Comparison of ENCODE assay signal across 8 mouse cellular contexts in genomic region chr6:136792884-136793758, GRCm38 (mm10). TPM values are rescaled to one million over a fixed set of nuclear protein-coding genes. Genes with fewer than 3 reads are reported as not detected.
DNase-seq lines count a peak whose midpoint lies in the region; ATAC-seq lines count a peak whose summit lies in the region.

No protein-coding gene starts in this region.

- H3K4me1 ChIP-seq in heart, embryonic 15.5 days (replicated peaks): peaks cover 7% of the 10 kb centered on the region
- peaks cover 9% of the 10 kb centered on the region for H3K4me1 ChIP-seq in hindbrain, embryonic 16.5 days (ENCODE audit: control insufficient read depth, insufficient read depth, low read depth, low read length)
- H3K4me1 ChIP-seq in midbrain, embryonic 14.5 days (ENCODE audit: control insufficient read depth, insufficient read depth, low read length): peaks cover 9% of the 10 kb centered on the region; the same call in 1 of the 2 replicates

- peak overlapping the region; percentile 39 for H3K9ac ChIP-seq in heart, embryonic 15.5 days
- no peak overlapping the region for H3K9ac ChIP-seq in hindbrain, embryonic 16.5 days (ENCODE audit: low read depth, low read length)
- no peak overlapping the region for H3K9ac ChIP-seq in midbrain, embryonic 14.5 days (replicated peaks; ENCODE audit: low read length)

- no peak overlapping the region for H3K27ac ChIP-seq in heart, embryonic 15.5 days
- no peak overlapping the region for H3K27ac ChIP-seq in hindbrain, embryonic 16.5 days (ENCODE audit: low read depth, low read length)
- H3K27ac ChIP-seq in midbrain, embryonic 14.5 days (replicated peaks; ENCODE audit: low read depth, low read length): no peak overlapping the region

- WGBS in heart, embryonic 15.5 days: 26% methylated on average over 16 of the region's 16 CpGs
- 32% methylated on average over 16 of the region's 16 CpGs for WGBS in hindbrain, embryonic 16.5 days
- WGBS in midbrain, embryonic 14.5 days: 32% methylated on average over 16 of the region's 16 CpGs

- ATAC-seq in heart, embryonic 15.5 days (replicated peaks; ENCODE audit: insufficient number of reproducible peaks, insufficient read depth, low FRiP score, low read depth): no peak
- no peak for ATAC-seq in hindbrain, embryonic 16.5 days
- ATAC-seq in midbrain, embryonic 14.5 days (ENCODE audit: low FRiP score, low TSS enrichment): no peak

- peak overlapping the region; percentile 53 for H3K4me3 ChIP-seq in heart, embryonic 15.5 days
- peak overlapping the region; percentile 32 for H3K4me3 ChIP-seq in hindbrain, embryonic 16.5 days (ENCODE audit: low read length)
- H3K4me3 ChIP-seq in midbrain, embryonic 14.5 days (replicated peaks; ENCODE audit: low read depth, low read length): peak overlapping the region; percentile 29

- peak overlapping the region; percentile 76 for H3K4me2 ChIP-seq in heart, embryonic 15.5 days
- peak overlapping the region; percentile 69 for H3K4me2 ChIP-seq in hindbrain, embryonic 16.5 days (ENCODE audit: low read length)
- H3K4me2 ChIP-seq in midbrain, embryonic 14.5 days (ENCODE audit: low read length): peak overlapping the region; percentile 65

- no peaks in the 10 kb centered on the region for H3K36me3 ChIP-seq in heart, embryonic 15.5 days
- H3K36me3 ChIP-seq in hindbrain, embryonic 16.5 days (ENCODE audit: control insufficient read depth, insufficient read depth, low read length): no peaks in the 10 kb centered on the region
- H3K36me3 ChIP-seq in midbrain, embryonic 14.5 days (ENCODE audit: control insufficient read depth, insufficient read depth, low read length): no peaks in the 10 kb centered on the region

- H3K27me3 ChIP-seq in heart, embryonic 15.5 days: no peaks in the 10 kb centered on the region
- H3K27me3 ChIP-seq in hindbrain, embryonic 16.5 days (replicated peaks; ENCODE audit: control insufficient read depth, insufficient read depth, low read length): no peaks in the 10 kb centered on the region
- H3K27me3 ChIP-seq in midbrain, embryonic 14.5 days (ENCODE audit: control insufficient read depth, insufficient read depth, low read length): no peaks in the 10 kb centered on the region

- H3K9me3 ChIP-seq in heart, embryonic 15.5 days (replicated peaks): no peaks in the 10 kb centered on the region
- H3K9me3 ChIP-seq in hindbrain, embryonic 16.5 days (ENCODE audit: control insufficient read depth, low read length): no peaks in the 10 kb centered on the region
- no peaks in the 10 kb centered on the region for H3K9me3 ChIP-seq in midbrain, embryonic 14.5 days (ENCODE audit: control insufficient read depth, low read length)

- no peak for DNase-seq in heart, postnatal 4 days
- peak; percentile 28 for DNase-seq in embryo, embryonic 11 days
- DNase-seq in midbrain, embryonic 14.5 days: peak; percentile 44
- no peak for DNase-seq in right cerebral cortex, adult 18-20 months
- no peak for DNase-seq in gastrocnemius, adult 8-10 months (ENCODE audit: low spot score in 2 of 2)
- no peak for DNase-seq in kidney, postnatal 25 days

RNA-seq across cellular contexts. Expression of gene Hist4h4, which starts 11.1 kb away (rescaled TPM):
- polyA plus RNA-seq in heart, embryonic 15.5 days (2015; fragmentation: Nextera tagmentation; extraction: Ambion mirVana): 0.21 and 0.25 TPM in 2 replicates
- total RNA-seq in heart, postnatal 4 days (2021): 10 to 100 TPM; 32.8 to 34.4 TPM
- polyA plus RNA-seq in hindbrain, embryonic 16.5 days (2015; fragmentation: Nextera tagmentation; extraction: Ambion mirVana): 0.35 and 0.54 TPM in 2 replicates
- polyA plus RNA-seq in midbrain, embryonic 14.5 days (2014; fragmentation: Nextera tagmentation; extraction: Ambion mirVana): 1.2 TPM in 2 replicates
- 1 to 10 TPM; 4.0 to 6.0 (median 4.1) TPM for total RNA-seq in gastrocnemius, adult 8-10 months (2022)

RNA-seq across cellular contexts. Expression of gene Gucy2c, which starts 11.6 kb away (rescaled TPM):
- polyA plus RNA-seq in heart, embryonic 15.5 days (2015; fragmentation: Nextera tagmentation; extraction: Ambion mirVana): 0.04 TPM in 1 of 2 replicates, not detected in the other
- total RNA-seq in heart, postnatal 4 days (2021): not detected
- 0.10 and 0.19 TPM in 2 replicates for polyA plus RNA-seq in hindbrain, embryonic 16.5 days (2015; fragmentation: Nextera tagmentation; extraction: Ambion mirVana)
- 0.62 and 1.1 TPM in 2 replicates for polyA plus RNA-seq in midbrain, embryonic 14.5 days (2014; fragmentation: Nextera tagmentation; extraction: Ambion mirVana)
- total RNA-seq in gastrocnemius, adult 8-10 months (2022): not detected

RNA-seq across cellular contexts. Expression of gene H2afj, which starts 14.9 kb away (rescaled TPM):
- polyA plus RNA-seq in heart, embryonic 15.5 days (2015; fragmentation: Nextera tagmentation; extraction: Ambion mirVana): 75.6 and 76.8 TPM in 2 replicates
- 10 to 100 TPM; 28.1 to 33.6 TPM for total RNA-seq in heart, postnatal 4 days (2021)
- 101 and 104 TPM in 2 replicates for polyA plus RNA-seq in hindbrain, embryonic 16.5 days (2015; fragmentation: Nextera tagmentation; extraction: Ambion mirVana)
- 101 and 116 TPM in 2 replicates for polyA plus RNA-seq in midbrain, embryonic 14.5 days (2014; fragmentation: Nextera tagmentation; extraction: Ambion mirVana)
- total RNA-seq in gastrocnemius, adult 8-10 months (2022): 10 to 100 TPM; 11.4 to 17.2 (median 14.3) TPM

RNA-seq across cellular contexts. Expression of gene BC049715, which starts 34.3 kb away (rescaled TPM):
- polyA plus RNA-seq in heart, embryonic 15.5 days (2015; fragmentation: Nextera tagmentation; extraction: Ambion mirVana): 1.3 and 1.9 TPM in 2 replicates
- total RNA-seq in heart, postnatal 4 days (2021): 1 to 10 TPM; 2.1 to 2.5 TPM
- polyA plus RNA-seq in hindbrain, embryonic 16.5 days (2015; fragmentation: Nextera tagmentation; extraction: Ambion mirVana): 1.0 and 1.3 TPM in 2 replicates
- 1.2 and 1.6 TPM in 2 replicates for polyA plus RNA-seq in midbrain, embryonic 14.5 days (2014; fragmentation: Nextera tagmentation; extraction: Ambion mirVana)
- total RNA-seq in gastrocnemius, adult 8-10 months (2022): under 1 TPM in 2 of 4 experiments, not detected in 2; 0.07 to 0.08 TPM

RNA-seq across cellular contexts. Expression of gene Wbp11, which starts 34.9 kb away (rescaled TPM):
- 60.4 and 66.9 TPM in 2 replicates for polyA plus RNA-seq in heart, embryonic 15.5 days (2015; fragmentation: Nextera tagmentation; extraction: Ambion mirVana)
- 10 to 100 TPM; 89.9 to 90.8 TPM for total RNA-seq in heart, postnatal 4 days (2021)
- 65.6 and 78.1 TPM in 2 replicates for polyA plus RNA-seq in hindbrain, embryonic 16.5 days (2015; fragmentation: Nextera tagmentation; extraction: Ambion mirVana)
- polyA plus RNA-seq in midbrain, embryonic 14.5 days (2014; fragmentation: Nextera tagmentation; extraction: Ambion mirVana): 65.6 and 88.1 TPM in 2 replicates
- 10 to 100 TPM; 44.7 to 49.8 (median 45.5) TPM for total RNA-seq in gastrocnemius, adult 8-10 months (2022)

Comparison
In these comparisons a context has a peak if more than half of its experiments do, and no peak if none do; other contexts are left out.
1. DNase-seq: peak in embryo, embryonic 11 days (single experiment) and midbrain, embryonic 14.5 days (single experiment); none in heart, postnatal 4 days (single experiment), right cerebral cortex, adult 18-20 months (single experiment), gastrocnemius, adult 8-10 months (0 of 2) and kidney, postnatal 25 days (0 of 2).
2. Peak in every context shown above with its lines, with median percentiles within 50 percentile points of each other: H3K4me2 ChIP-seq and H3K4me3 ChIP-seq.